Mouse (Mus musculus): ENCODE measurements at regions not wholly inside any gene's neighbourhood (a gene's known extent, or its start where the extent isn't known, plus 50 kb on each side); places are given as distances from the start of the nearest gene placed in this dataset.

- Histone ChIP-seq H3K9ac (ENCODE audit: low read length) (no peak overlapping the region), H3K9me3 (ENCODE audit: control insufficient read depth, low read length) (no peaks in the 10 kb centered on the region), H3K36me3 (ENCODE audit: control insufficient read depth, insufficient read depth, low read length) (no peaks in the 10 kb centered on the region), H3K4me1 (ENCODE audit: control insufficient read depth in 2 of 2, insufficient read depth in 2 of 2, low read length in 2 of 2) (no peaks in the 10 kb centered on the region), H3K27me3 (ENCODE audit: control insufficient read depth, insufficient read depth, low read length) (no peaks in the 10 kb centered on the region), H3K4me2 (ENCODE audit: low read length) (no peak overlapping the region), H3K27ac (replicated peaks in 1 of 2; ENCODE audit: control insufficient read depth in 1 of 2, insufficient read depth in 1 of 2, low read depth in 2 of 2, low read length in 2 of 2) (no peak overlapping the region), H3K4me3 (ENCODE audit: control insufficient read depth in 1 of 2, insufficient read depth in 1 of 2, low read depth in 1 of 2, low read length in 2 of 2) (no peak overlapping the region)
- 73% methylated on average over 4 of the region's 4 CpGs for WGBS
- ATAC-seq (ENCODE audit: insufficient number of reproducible peaks, insufficient read depth, low FRiP score, low read depth), result no peak
Observed at GRCm38 (mm10) chr11:65609056-65609455, 179.0 kb downstream of the Map2k4 start.

- H3K9me3 ChIP-seq (ENCODE audit: control insufficient read depth, low read length), result no peaks in the 10 kb centered on the region
- ATAC-seq (ENCODE audit: insufficient number of reproducible peaks, insufficient read depth, low FRiP score, low read depth), result no peak
- H3K9ac ChIP-seq (ENCODE audit: low read length), result no peak overlapping the region
- H3K36me3 ChIP-seq (ENCODE audit: control insufficient read depth, insufficient read depth, low read length), result no peaks in the 10 kb centered on the region
- H3K4me3 ChIP-seq (ENCODE audit: control insufficient read depth in 1 of 2, insufficient read depth in 1 of 2, low read depth in 1 of 2, low read length in 2 of 2), result no peak overlapping the region
- no peaks in the 10 kb centered on the region for H3K4me1 ChIP-seq (ENCODE audit: control insufficient read depth in 2 of 2, insufficient read depth in 2 of 2, low read length in 2 of 2)
- H3K4me2 ChIP-seq (ENCODE audit: low read length), result no peak overlapping the region
- H3K27ac ChIP-seq (replicated peaks in 1 of 2; ENCODE audit: control insufficient read depth in 1 of 2, insufficient read depth in 1 of 2, low read depth in 2 of 2, low read length in 2 of 2), result no peak overlapping the region
- H3K27me3 ChIP-seq (ENCODE audit: control insufficient read depth, insufficient read depth, low read length), result no peaks in the 10 kb centered on the region
- WGBS, result 82% methylated on average over 2 of the region's 2 CpGs
Observed at GRCm38 (mm10) chr11:65597298-65598076, 190.6 kb downstream of the Map2k4 start.

GRCm38 (mm10) chr11:65588491-65588890 is 199.6 kb downstream of the Map2k4 start:
- no peak for ATAC-seq (ENCODE audit: insufficient number of reproducible peaks, insufficient read depth, low FRiP score, low read depth)
- WGBS, result 60% methylated on average over 3 of the region's 3 CpGs
- Histone ChIP-seq H3K4me1 (ENCODE audit: control insufficient read depth in 2 of 2, insufficient read depth in 2 of 2, low read length in 2 of 2) (no peaks in the 10 kb centered on the region), H3K4me3 (ENCODE audit: control insufficient read depth in 1 of 2, insufficient read depth in 1 of 2, low read depth in 1 of 2, low read length in 2 of 2) (no peak overlapping the region), H3K4me2 (ENCODE audit: low read length) (no peak overlapping the region), H3K9ac (ENCODE audit: low read length) (no peak overlapping the region), H3K36me3 (ENCODE audit: control insufficient read depth, insufficient read depth, low read length) (no peaks in the 10 kb centered on the region), H3K27ac (replicated peaks in 1 of 2; ENCODE audit: control insufficient read depth in 1 of 2, insufficient read depth in 1 of 2, low read depth in 2 of 2, low read length in 2 of 2) (no peak overlapping the region), H3K27me3 (ENCODE audit: control insufficient read depth, insufficient read depth, low read length) (no peaks in the 10 kb centered on the region), H3K9me3 (ENCODE audit: control insufficient read depth, low read length) (no peaks in the 10 kb centered on the region)

GRCm38 (mm10) chr11:65567831-65568230 is 220.3 kb downstream of the Map2k4 start:
- WGBS, result 87% methylated on average over 9 of the region's 9 CpGs
- no peaks in the 10 kb centered on the region for H3K36me3 ChIP-seq (ENCODE audit: control insufficient read depth, insufficient read depth, low read length)
- ATAC-seq (ENCODE audit: insufficient number of reproducible peaks, insufficient read depth, low FRiP score, low read depth), result no peak
- no peaks in the 10 kb centered on the region for H3K9me3 ChIP-seq (ENCODE audit: control insufficient read depth, low read length)
- H3K4me2 ChIP-seq (ENCODE audit: low read length), result no peak overlapping the region
- no peaks in the 10 kb centered on the region for H3K27me3 ChIP-seq (ENCODE audit: control insufficient read depth, insufficient read depth, low read length)
- H3K27ac ChIP-seq (replicated peaks in 1 of 2; ENCODE audit: control insufficient read depth in 1 of 2, insufficient read depth in 1 of 2, low read depth in 2 of 2, low read length in 2 of 2), result no peak overlapping the region
- H3K4me1 ChIP-seq (ENCODE audit: control insufficient read depth in 2 of 2, insufficient read depth in 2 of 2, low read length in 2 of 2), result no peaks in the 10 kb centered on the region
- no peak overlapping the region for H3K9ac ChIP-seq (ENCODE audit: low read length)
- no peak overlapping the region for H3K4me3 ChIP-seq (ENCODE audit: control insufficient read depth in 1 of 2, insufficient read depth in 1 of 2, low read depth in 1 of 2, low read length in 2 of 2)

- no peak for ATAC-seq (ENCODE audit: insufficient number of reproducible peaks, insufficient read depth, low FRiP score, low read depth)
- Histone ChIP-seq H3K27ac (replicated peaks in 1 of 2; ENCODE audit: control insufficient read depth in 1 of 2, insufficient read depth in 1 of 2, low read depth in 2 of 2, low read length in 2 of 2) (no peak overlapping the region), H3K9ac (ENCODE audit: low read length) (no peak overlapping the region), H3K4me2 (ENCODE audit: low read length) (no peak overlapping the region), H3K4me3 (ENCODE audit: control insufficient read depth in 1 of 2, insufficient read depth in 1 of 2, low read depth in 1 of 2, low read length in 2 of 2) (no peak overlapping the region), H3K36me3 (ENCODE audit: control insufficient read depth, insufficient read depth, low read length) (no peaks in the 10 kb centered on the region), H3K9me3 (ENCODE audit: control insufficient read depth, low read length) (no peaks in the 10 kb centered on the region), H3K27me3 (ENCODE audit: control insufficient read depth, insufficient read depth, low read length) (no peaks in the 10 kb centered on the region), H3K4me1 (ENCODE audit: control insufficient read depth in 2 of 2, insufficient read depth in 2 of 2, low read length in 2 of 2) (no peaks in the 10 kb centered on the region; a peak in 1 of 4 replicates)
- 66% methylated on average over 4 of the region's 4 CpGs for WGBS
Observed at GRCm38 (mm10) chr11:65558236-65558635, 229.9 kb downstream of the Map2k4 start.

GRCm38 (mm10) chr11:65551073-65551472 is 237.0 kb downstream of the Map2k4 start:
- Histone ChIP-seq H3K27me3 (ENCODE audit: control insufficient read depth, insufficient read depth, low read length) (no peaks in the 10 kb centered on the region), H3K4me1 (ENCODE audit: control insufficient read depth in 2 of 2, insufficient read depth in 2 of 2, low read length in 2 of 2) (no peaks in the 10 kb centered on the region; a peak in 1 of 4 replicates), H3K4me2 (ENCODE audit: low read length) (no peak overlapping the region), H3K36me3 (ENCODE audit: control insufficient read depth, insufficient read depth, low read length) (no peaks in the 10 kb centered on the region), H3K4me3 (ENCODE audit: control insufficient read depth in 1 of 2, insufficient read depth in 1 of 2, low read depth in 1 of 2, low read length in 2 of 2) (no peak overlapping the region), H3K9me3 (ENCODE audit: control insufficient read depth, low read length) (no peaks in the 10 kb centered on the region), H3K9ac (ENCODE audit: low read length) (no peak overlapping the region), H3K27ac (replicated peaks in 1 of 2; ENCODE audit: control insufficient read depth in 1 of 2, insufficient read depth in 1 of 2, low read depth in 2 of 2, low read length in 2 of 2) (no peak overlapping the region)
- 83% methylated on average over 6 of the region's 6 CpGs for WGBS
- no peak for ATAC-seq (ENCODE audit: insufficient number of reproducible peaks, insufficient read depth, low FRiP score, low read depth)

GRCm38 (mm10) chr11:65544281-65544680 is 243.8 kb downstream of the Map2k4 start:
- 88% methylated on average over 5 of the region's 5 CpGs for WGBS
- no peak for ATAC-seq (ENCODE audit: insufficient number of reproducible peaks, insufficient read depth, low FRiP score, low read depth)
- no peaks in the 10 kb centered on the region for H3K27me3 ChIP-seq (ENCODE audit: control insufficient read depth, insufficient read depth, low read length)

GRCm38 (mm10) chr11:65543581-65543980 is 244.5 kb downstream of the Map2k4 start:
- Histone ChIP-seq H3K27ac (replicated peaks in 1 of 2; ENCODE audit: control insufficient read depth in 1 of 2, insufficient read depth in 1 of 2, low read depth in 2 of 2, low read length in 2 of 2) (no peak overlapping the region), H3K36me3 (ENCODE audit: control insufficient read depth, insufficient read depth, low read length) (no peaks in the 10 kb centered on the region), H3K9me3 (ENCODE audit: control insufficient read depth, low read length) (no peaks in the 10 kb centered on the region), H3K4me3 (ENCODE audit: control insufficient read depth in 1 of 2, insufficient read depth in 1 of 2, low read depth in 1 of 2, low read length in 2 of 2) (no peak overlapping the region), H3K27me3 (ENCODE audit: control insufficient read depth, insufficient read depth, low read length) (no peaks in the 10 kb centered on the region), H3K9ac (ENCODE audit: low read length) (no peak overlapping the region), H3K4me1 (ENCODE audit: control insufficient read depth in 2 of 2, insufficient read depth in 2 of 2, low read length in 2 of 2) (no peaks in the 10 kb centered on the region), H3K4me2 (ENCODE audit: low read length) (no peak overlapping the region)
- WGBS, result 93% methylated on average over 3 of the region's 3 CpGs
- no peak for ATAC-seq (ENCODE audit: insufficient number of reproducible peaks, insufficient read depth, low FRiP score, low read depth)

More at GRCm38 (mm10) chr11:65544281-65544680, 243.8 kb downstream of the Map2k4 start:
- no peaks in the 10 kb centered on the region for H3K4me1 ChIP-seq (ENCODE audit: control insufficient read depth in 2 of 2, insufficient read depth in 2 of 2, low read length in 2 of 2)
- H3K36me3 ChIP-seq (ENCODE audit: control insufficient read depth, insufficient read depth, low read length), result no peaks in the 10 kb centered on the region
- H3K27ac ChIP-seq (replicated peaks in 1 of 2; ENCODE audit: control insufficient read depth in 1 of 2, insufficient read depth in 1 of 2, low read depth in 2 of 2, low read length in 2 of 2), result no peak overlapping the region
- H3K9ac ChIP-seq (ENCODE audit: low read length), result no peak overlapping the region
- no peak overlapping the region for H3K4me2 ChIP-seq (ENCODE audit: low read length)
- no peak overlapping the region for H3K4me3 ChIP-seq (ENCODE audit: control insufficient read depth in 1 of 2, insufficient read depth in 1 of 2, low read depth in 1 of 2, low read length in 2 of 2)
- H3K9me3 ChIP-seq (ENCODE audit: control insufficient read depth, low read length), result no peaks in the 10 kb centered on the region
